Comparison of ENCODE assay signal across 19 mouse cellular contexts in genomic region chr1:62734420-62734931, GRCm38 (mm10). TPM values are rescaled to one million over a fixed set of nuclear protein-coding genes. Genes with fewer than 3 reads are reported as not detected.
DNase-seq lines count a peak whose midpoint lies in the region; ATAC-seq and TF ChIP-seq lines count a peak whose summit lies in the region.
"Had no signal": no experiment of that assay in that cellular context is flagged by ENCODE, and none has a peak within 500 bp of the region (broad histone marks: within the 10 kb centered on the region; RNA-seq: fewer than 3 reads in every experiment).

No protein-coding gene starts in this region.

- WGBS in kidney, adult 2 months = 68% methylated on average over 5 of the region's 5 CpGs
- 77% methylated on average over 5 of the region's 5 CpGs for WGBS in kidney, embryonic 14.5 days
- WGBS in large intestine, adult 2 months = 32% methylated on average over 5 of the region's 5 CpGs

- no peak overlapping the region for H3K27ac ChIP-seq in kidney, adult 2 months (ENCODE audit: insufficient read depth, low read depth, low read length)
- H3K27ac ChIP-seq in kidney, embryonic 14.5 days (ENCODE audit: low read depth, low read length) = no peak overlapping the region
- H3K27ac ChIP-seq: embryonic facial prominence, embryonic 12.5 days; forebrain, embryonic 15.5 days; heart, embryonic 13.5 days; hindbrain, embryonic 12.5 days had no signal

- no peak for TF ChIP-seq POLR2A in kidney, adult 2 months (IDR thresholded peaks at IDR 0.05; ENCODE audit: low read depth, low read length)

- no peak overlapping the region for H3K4me3 ChIP-seq in kidney, adult 2 months (ENCODE audit: insufficient read depth, low read depth, low read length)
- no peak overlapping the region for H3K4me3 ChIP-seq in kidney, embryonic 14.5 days (ENCODE audit: low read length)
- H3K4me3 ChIP-seq: embryonic facial prominence, embryonic 12.5 days; forebrain, embryonic 15.5 days; heart, embryonic 13.5 days; hindbrain, embryonic 12.5 days had no signal

- H3K4me2 ChIP-seq in kidney, embryonic 14.5 days (replicated peaks; ENCODE audit: low read depth, low read length) = no peak overlapping the region
- H3K4me2 ChIP-seq: embryonic facial prominence, embryonic 12.5 days; forebrain, embryonic 15.5 days; heart, embryonic 13.5 days; hindbrain, embryonic 12.5 days had no signal

- no peak overlapping the region for H3K9ac ChIP-seq in kidney, embryonic 14.5 days (ENCODE audit: low read depth, low read length)
- H3K9ac ChIP-seq: embryonic facial prominence, embryonic 12.5 days; forebrain, embryonic 15.5 days; heart, embryonic 13.5 days; hindbrain, embryonic 12.5 days had no signal

- H3K27me3 ChIP-seq in kidney, adult 2 months (replicated peaks; ENCODE audit: control insufficient read depth, insufficient read depth, low read length) = no peaks in the 10 kb centered on the region
- H3K27me3 ChIP-seq in kidney, embryonic 14.5 days (ENCODE audit: control insufficient read depth, insufficient read depth, low read length) = no peaks in the 10 kb centered on the region
- H3K27me3 ChIP-seq: embryonic facial prominence, embryonic 12.5 days; forebrain, embryonic 15.5 days; heart, embryonic 13.5 days had no signal

- H3K4me1 ChIP-seq in kidney, adult 2 months (ENCODE audit: control insufficient read depth, insufficient read depth, low read length) = peaks cover 7% of the 10 kb centered on the region; the same call in 1 of the 2 replicates
- H3K4me1 ChIP-seq in kidney, embryonic 14.5 days (ENCODE audit: control insufficient read depth, insufficient read depth, low read length) = peaks cover 7% of the 10 kb centered on the region; the same call in 1 of the 2 replicates

- no peak for ATAC-seq in kidney, embryonic 14.5 days (ENCODE audit: low FRiP score, low TSS enrichment)
- no peak for ATAC-seq in cerebellum, adult (ENCODE audit: insufficient number of reproducible peaks, low FRiP score, low TSS enrichment)
- ATAC-seq: forebrain, embryonic 15.5 days had no signal

- no peaks in the 10 kb centered on the region for H3K9me3 ChIP-seq in kidney, embryonic 14.5 days (ENCODE audit: control insufficient read depth, low read length)
- H3K9me3 ChIP-seq: embryonic facial prominence, embryonic 12.5 days; forebrain, embryonic 15.5 days; heart, embryonic 13.5 days; hindbrain, embryonic 12.5 days had no signal

- H3K36me3 ChIP-seq in kidney, adult 2 months (ENCODE audit: control insufficient read depth, insufficient read depth, low read length) = no peaks in the 10 kb centered on the region
- no peaks in the 10 kb centered on the region; the same call in 1 of the 2 replicates for H3K36me3 ChIP-seq in kidney, embryonic 14.5 days (ENCODE audit: control insufficient read depth, insufficient read depth, low read length)
- H3K36me3 ChIP-seq: forebrain, embryonic 15.5 days; heart, embryonic 13.5 days had no signal

- peak; percentile 80 for DNase-seq in kidney, adult 2 months
- DNase-seq in kidney, postnatal 25 days = peak; percentile 46 to 56
- no peak for DNase-seq in kidney, postnatal 14 days
- peak; percentile 40 for DNase-seq in large intestine, adult 2 months (ENCODE audit: low read depth, low spot score)
- no peak for DNase-seq in ovary, adult 18-20 months (ENCODE audit: low spot score)
- DNase-seq: adrenal gland, adult 2 months; adrenal gland, postnatal 25 days; cerebellum, adult 11 months; cerebellum, adult 8-10 months; cerebellum, postnatal 25 days; gastrocnemius, postnatal 36 days; heart, adult 11 months; heart, postnatal 4 days had no signal

- no peak for TF ChIP-seq CTCF in kidney, adult 2 months (conservative IDR thresholded peaks at IDR 0.05; ENCODE audit: insufficient read depth, insufficient read length, low read depth, low read length)

RNA-seq across cellular contexts. Expression of gene Nrp2, which starts 31.4 kb away (rescaled TPM):
- 16.2 and 17.1 TPM in 2 replicates for polyA plus RNA-seq in kidney, adult 2 months (2012; rRNA removed)
- polyA plus RNA-seq in kidney, embryonic 14.5 days (2014; fragmentation: Nextera tagmentation; extraction: Ambion mirVana) = 5.5 and 7.1 TPM in 2 replicates
- polyA plus RNA-seq in large intestine, adult 2 months (2012; rRNA removed) = 7.0 and 11.7 TPM in 2 replicates

Comparison
In these comparisons a context has a peak if more than half of its experiments do, and no peak if none do; other contexts are left out.
1. DNase-seq: peak in kidney, adult 2 months (single experiment), kidney, postnatal 25 days (2 of 2) and large intestine, adult 2 months (single experiment); none in kidney, postnatal 14 days (single experiment) and ovary, adult 18-20 months (single experiment).